Mouse (Mus musculus): ENCODE measurements around the gene AF366264. TPM values are rescaled to one million over a fixed set of nuclear protein-coding genes. Genes with fewer than 3 reads are reported as not detected.
"Not testable (repeated sequence)": the region's sequence is repeated elsewhere in the genome, so short reads cannot be mapped to it uniquely, and the experiment has no call there.

AF366264 gene
- polyA plus RNA-seq (2016; fragmentation: Nextera tagmentation; extraction: Ambion mirVana) = not detected in 2 replicates

GRCm38 (mm10) chr8:13838289-13838688 lies at the start of gene AF366264:
Gene AF366264, minus strand, starts transcription at chr8:13838389.
- 79% methylated on average over 5 of the region's 5 CpGs for WGBS
- H3K27ac ChIP-seq; H3K4me1 ChIP-seq; H3K9me3 ChIP-seq; H3K36me3 ChIP-seq; DNase-seq (ENCODE audit: low spot score); H3K27me3 ChIP-seq (ENCODE audit: insufficient read depth, poor library complexity, severe bottlenecking); H3K4me3 ChIP-seq: not testable (repeated sequence)

GRCm38 (mm10) chr8:13843286-13843685 lies 5.1 kb upstream of the AF366264 start:
- whole genome bisulfite sequencing = 77% methylated on average over 1 of the region's 1 CpGs
- DNase-seq (ENCODE audit: low spot score); H3K4me1 ChIP-seq; H3K27me3 ChIP-seq (ENCODE audit: insufficient read depth, poor library complexity, severe bottlenecking); H3K27ac ChIP-seq; H3K36me3 ChIP-seq; H3K9me3 ChIP-seq; H3K4me3 ChIP-seq: not testable (repeated sequence)

GRCm38 (mm10) chr8:13828598-13829172 lies 9.5 kb downstream of the AF366264 start:
- H3K36me3 ChIP-seq = no peaks in the 10 kb centered on the region
- no peak overlapping the region for H3K27ac ChIP-seq
- H3K4me1 ChIP-seq = no peaks in the 10 kb centered on the region
- DNase-seq (ENCODE audit: low spot score) = no peak
- H3K9me3 ChIP-seq = no peaks in the 10 kb centered on the region
- no peak overlapping the region for H3K4me3 ChIP-seq
- H3K27me3 ChIP-seq (ENCODE audit: insufficient read depth, poor library complexity, severe bottlenecking) = no peaks in the 10 kb centered on the region
- 67% methylated on average over 7 of the region's 7 CpGs for WGBS

- 89% methylated on average over 5 of the region's 5 CpGs for WGBS
Measured at GRCm38 (mm10) chr8:13799566-13799965, 38.6 kb downstream of the AF366264 start.

GRCm38 (mm10) chr8:13797676-13798075 lies 40.5 kb downstream of the AF366264 start:
- Histone ChIP-seq H3K4me3 (no peak overlapping the region), H3K9me3 (no peaks in the 10 kb centered on the region), H3K36me3 (peaks cover 59% of the 10 kb centered on the region), H3K27me3 (ENCODE audit: insufficient read depth, poor library complexity, severe bottlenecking) (no peaks in the 10 kb centered on the region), H3K4me1 (no peaks in the 10 kb centered on the region), H3K27ac (no peak overlapping the region)
- DNase-seq (ENCODE audit: low spot score) = peak; percentile 41
- 90% methylated on average over 5 of the region's 5 CpGs for WGBS

More at GRCm38 (mm10) chr8:13799566-13799965, 38.6 kb downstream of the AF366264 start:
- Histone ChIP-seq H3K4me1 (no peaks in the 10 kb centered on the region), H3K36me3 (peaks cover 44% of the 10 kb centered on the region), H3K9me3 (no peaks in the 10 kb centered on the region), H3K27ac (no peak overlapping the region), H3K27me3 (ENCODE audit: insufficient read depth, poor library complexity, severe bottlenecking) (no peaks in the 10 kb centered on the region), H3K4me3 (no peak overlapping the region)
- DNase-seq (ENCODE audit: low spot score) = no peak

- Histone ChIP-seq H3K27ac (no peak overlapping the region), H3K27me3 (ENCODE audit: insufficient read depth, poor library complexity, severe bottlenecking) (no peaks in the 10 kb centered on the region), H3K4me1 (no peaks in the 10 kb centered on the region), H3K36me3 (peaks cover 73% of the 10 kb centered on the region), H3K4me3 (no peak overlapping the region), H3K9me3 (no peaks in the 10 kb centered on the region)
- 91% methylated on average over 11 of the region's 11 CpGs for WGBS
- DNase-seq (ENCODE audit: low spot score) = no peak
Measured at GRCm38 (mm10) chr8:13793746-13794101, 44.5 kb downstream of the AF366264 start.

GRCm38 (mm10) chr8:13793097-13793745 lies 45.0 kb downstream of the AF366264 start:
- H3K36me3 ChIP-seq = peaks cover 72% of the 10 kb centered on the region
- no peak overlapping the region for H3K27ac ChIP-seq
- no peaks in the 10 kb centered on the region for H3K9me3 ChIP-seq

GRCm38 (mm10) chr8:13789606-13790005 lies 48.6 kb downstream of the AF366264 start:
- Histone ChIP-seq H3K4me1 (peaks cover 6% of the 10 kb centered on the region), H3K4me3 (no peak overlapping the region), H3K27ac (no peak overlapping the region), H3K9me3 (no peaks in the 10 kb centered on the region), H3K36me3 (peaks cover 42% of the 10 kb centered on the region), H3K27me3 (ENCODE audit: insufficient read depth, poor library complexity, severe bottlenecking) (no peaks in the 10 kb centered on the region)
- DNase-seq (ENCODE audit: low spot score) = peak; percentile 55
- 96% methylated on average over 8 of the region's 8 CpGs for WGBS

More at GRCm38 (mm10) chr8:13793097-13793745, 45.0 kb downstream of the AF366264 start:
- H3K4me3 ChIP-seq = no peak overlapping the region
- H3K4me1 ChIP-seq = no peaks in the 10 kb centered on the region
- DNase-seq (ENCODE audit: low spot score) = no peak
- WGBS = 91% methylated on average over 8 of the region's 8 CpGs
- no peaks in the 10 kb centered on the region for H3K27me3 ChIP-seq (ENCODE audit: insufficient read depth, poor library complexity, severe bottlenecking)

GRCm38 (mm10) chr8:13785764-13786299 lies 52.4 kb downstream of the AF366264 start:
- Histone ChIP-seq H3K36me3 (peaks cover 30% of the 10 kb centered on the region), H3K9me3 (no peaks in the 10 kb centered on the region), H3K4me3 (peak overlapping the region; percentile 80), H3K27me3 (ENCODE audit: insufficient read depth, poor library complexity, severe bottlenecking) (no peaks in the 10 kb centered on the region), H3K4me1 (peaks cover 13% of the 10 kb centered on the region), H3K27ac (peak overlapping the region; percentile 100)
- under 1% methylated on average over 39 of the region's 47 CpGs for WGBS
- DNase-seq (ENCODE audit: low spot score) = peak; percentile 97

GRCm38 (mm10) chr8:13785250-13785763 lies 52.9 kb downstream of the AF366264 start, which contains the start of gene Upf3a:
Gene Upf3a, plus strand, starts transcription at chr8:13785615.
- Histone ChIP-seq H3K27ac (peak within 1 kb of the TSS; percentile 100), H3K27me3 (ENCODE audit: insufficient read depth, poor library complexity, severe bottlenecking) (no peaks in the 10 kb centered on the region), H3K9me3 (no peaks in the 10 kb centered on the region), H3K4me3 (peak within 1 kb of the TSS; percentile 80), H3K36me3 (peaks cover 36% of the 10 kb centered on the region), H3K4me1 (peaks cover 13% of the 10 kb centered on the region)
- under 1% methylated on average over 47 of the region's 47 CpGs for WGBS
- DNase-seq (ENCODE audit: low spot score) = peak; percentile 97

Other genes starting within 250 kb of the AF366264 start
- gene Rasa3, start 160.8 kb downstream of the AF366264 start, polyA plus RNA-seq (2016; fragmentation: Nextera tagmentation; extraction: Ambion mirVana) = 33.0 and 48.0 TPM in 2 replicates
- gene Cfap97d2, start 132.5 kb downstream of the AF366264 start, polyA plus RNA-seq (2016; fragmentation: Nextera tagmentation; extraction: Ambion mirVana) = not detected in 2 replicates
- gene Cdc16, start 80.7 kb downstream of the AF366264 start, polyA plus RNA-seq (2016; fragmentation: Nextera tagmentation; extraction: Ambion mirVana) = 160 and 186 TPM in 2 replicates
- 25.7 and 34.1 TPM in 2 replicates for gene Upf3a, start 52.8 kb downstream of the AF366264 start, polyA plus RNA-seq (2016; fragmentation: Nextera tagmentation; extraction: Ambion mirVana)
- 22.5 and 29.2 TPM in 2 replicates for gene Champ1, start 31.3 kb upstream of the AF366264 start, polyA plus RNA-seq (2016; fragmentation: Nextera tagmentation; extraction: Ambion mirVana)
- gene Coprs, start 51.9 kb upstream of the AF366264 start, polyA plus RNA-seq (2016; fragmentation: Nextera tagmentation; extraction: Ambion mirVana) = 84.0 and 91.7 TPM in 2 replicates